Comparison of ENCODE assay signal across 18 mouse cellular contexts in the genomic region with DNA sequence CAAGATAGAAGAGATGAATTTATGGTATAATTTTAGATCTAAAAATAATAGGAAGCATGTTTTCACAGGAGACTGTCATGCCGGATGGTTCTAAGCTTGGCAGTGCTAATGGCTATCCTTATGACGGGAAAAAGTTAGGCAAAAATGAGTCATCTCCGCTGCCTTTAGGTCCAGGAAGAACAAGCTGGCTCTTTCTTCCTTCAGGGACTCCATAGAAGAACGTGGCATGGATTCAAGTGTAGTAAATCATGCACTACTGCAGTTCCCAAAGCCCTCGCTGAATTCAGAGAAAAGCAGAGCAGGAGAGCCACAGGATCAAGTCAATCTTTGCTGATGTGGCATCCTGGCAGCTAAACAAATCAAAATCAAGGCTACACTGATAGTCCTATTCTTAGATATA. TPM values are rescaled to one million over a fixed set of nuclear protein-coding genes. Genes with fewer than 3 reads are reported as not detected.
DNase-seq lines count a peak whose midpoint lies in the region; ATAC-seq and TF ChIP-seq lines count a peak whose summit lies in the region.
"Had no signal": no experiment of that assay in that cellular context is flagged by ENCODE, and none has a peak within 500 bp of the region (broad histone marks: within the 10 kb centered on the region; RNA-seq: fewer than 3 reads in every experiment).

No protein-coding gene starts in this region.

- no peaks in the 10 kb centered on the region for H3K36me3 ChIP-seq in kidney, postnatal 0 days (ENCODE audit: insufficient read depth, low read length)
- H3K36me3 ChIP-seq in kidney, embryonic 14.5 days (ENCODE audit: control insufficient read depth, insufficient read depth, low read length), result peaks cover 15% of the 10 kb centered on the region
- peaks cover 4% of the 10 kb centered on the region; the same call in 1 of the 2 replicates for H3K36me3 ChIP-seq in forebrain, embryonic 16.5 days (ENCODE audit: control insufficient read depth, insufficient read depth)

- no peaks in the 10 kb centered on the region for H3K9me3 ChIP-seq in kidney, postnatal 0 days (replicated peaks; ENCODE audit: low read length)
- H3K9me3 ChIP-seq in kidney, embryonic 14.5 days (ENCODE audit: control insufficient read depth, low read length), result no peaks in the 10 kb centered on the region
- no peaks in the 10 kb centered on the region for H3K9me3 ChIP-seq in forebrain, embryonic 16.5 days (ENCODE audit: control insufficient read depth, low read length)
- H3K9me3 ChIP-seq: limb, embryonic 13.5 days; lung, embryonic 15.5 days had no signal

- no peak overlapping the region for H3K27ac ChIP-seq in kidney, postnatal 0 days
- no peak overlapping the region; the same call in 1 of the 2 replicates for H3K27ac ChIP-seq in kidney, embryonic 14.5 days (ENCODE audit: low read depth, low read length)
- H3K27ac ChIP-seq in forebrain, embryonic 16.5 days (ENCODE audit: low read length), result no peak overlapping the region
- H3K27ac ChIP-seq: limb, embryonic 13.5 days; lung, embryonic 15.5 days had no signal

- H3K4me2 ChIP-seq in kidney, postnatal 0 days (ENCODE audit: low read length), result no peak overlapping the region
- H3K4me2 ChIP-seq in kidney, embryonic 14.5 days (replicated peaks; ENCODE audit: low read depth, low read length), result no peak overlapping the region
- no peak overlapping the region for H3K4me2 ChIP-seq in forebrain, embryonic 16.5 days (ENCODE audit: low read length)
- H3K4me2 ChIP-seq: limb, embryonic 13.5 days; lung, embryonic 15.5 days had no signal

- peaks cover 5% of the 10 kb centered on the region; the same call in 1 of the 2 replicates for H3K4me1 ChIP-seq in kidney, postnatal 0 days (replicated peaks; ENCODE audit: insufficient read depth, low read length)
- H3K4me1 ChIP-seq in kidney, embryonic 14.5 days (ENCODE audit: control insufficient read depth, insufficient read depth, low read length), result no peaks in the 10 kb centered on the region
- H3K4me1 ChIP-seq in forebrain, embryonic 16.5 days (replicated peaks; ENCODE audit: control insufficient read depth, insufficient read depth, low read length), result no peaks in the 10 kb centered on the region

- H3K27me3 ChIP-seq in kidney, postnatal 0 days (ENCODE audit: insufficient read depth, low read length), result no peaks in the 10 kb centered on the region
- H3K27me3 ChIP-seq in kidney, embryonic 14.5 days (ENCODE audit: control insufficient read depth, insufficient read depth, low read length), result no peaks in the 10 kb centered on the region
- H3K27me3 ChIP-seq in forebrain, embryonic 16.5 days (replicated peaks; ENCODE audit: control insufficient read depth, insufficient read depth, low read length), result no peaks in the 10 kb centered on the region
- H3K27me3 ChIP-seq: limb, embryonic 13.5 days; lung, embryonic 15.5 days had no signal

- no peak for ATAC-seq in kidney, postnatal 0 days (replicated peaks; ENCODE audit: low FRiP score, low read depth)
- ATAC-seq in kidney, embryonic 14.5 days (ENCODE audit: low FRiP score, low TSS enrichment), result no peak
- no peak for ATAC-seq in forebrain, embryonic 16.5 days

- H3K4me3 ChIP-seq in kidney, postnatal 0 days (replicated peaks; ENCODE audit: low read depth, low read length), result no peak overlapping the region
- no peak overlapping the region for H3K4me3 ChIP-seq in kidney, embryonic 14.5 days (ENCODE audit: low read length)
- no peak overlapping the region for H3K4me3 ChIP-seq in forebrain, embryonic 16.5 days (replicated peaks; ENCODE audit: low read length)
- H3K4me3 ChIP-seq: erythroblast, embryonic 14.5 days; limb, embryonic 13.5 days; lung, embryonic 15.5 days had no signal

- H3K9ac ChIP-seq in kidney, postnatal 0 days (ENCODE audit: low read depth, low read length), result no peak overlapping the region
- no peak overlapping the region for H3K9ac ChIP-seq in kidney, embryonic 14.5 days (ENCODE audit: low read depth, low read length)
- no peak overlapping the region for H3K9ac ChIP-seq in forebrain, embryonic 16.5 days (replicated peaks; ENCODE audit: low read depth, low read length)
- H3K9ac ChIP-seq: limb, embryonic 13.5 days; lung, embryonic 15.5 days had no signal

- WGBS in kidney, postnatal 0 days, result 52% methylated on average over 5 of the region's 5 CpGs
- 75% methylated on average over 5 of the region's 5 CpGs for WGBS in kidney, embryonic 14.5 days
- 93% methylated on average over 5 of the region's 5 CpGs for WGBS in forebrain, embryonic 16.5 days

- TF ChIP-seq CTCF in kidney, postnatal 0 days (IDR thresholded peaks at IDR 0.05; ENCODE audit: low read depth), result no peak

- DNase-seq in adrenal gland, adult 2 months, result peak; percentile 69
- DNase-seq in adrenal gland, adult 18-20 months (ENCODE audit: low spot score in 2 of 2), result no peak
- DNase-seq in kidney, postnatal 0 days (ENCODE audit: low spot score), result peak; percentile 79
- peak; percentile 96 for DNase-seq in NIH3T3 (ENCODE audit: low read depth)
- peak; percentile 68 for DNase-seq in gonadal fat pad, adult 2 months (ENCODE audit: low read depth)
- no peak for DNase-seq in cerebellum, postnatal 10 days
- DNase-seq: cerebellum, adult 9-10 months; heart, postnatal 36 days; spleen, adult 18-20 months; thymus, postnatal 4 days had no signal

RNA-seq across cellular contexts. Expression of a gene that starts 50.2 kb away (rescaled TPM):
- not detected for total RNA-seq in adrenal gland, adult 2 months (2021)
- 0.49 and 0.91 TPM in 2 replicates for polyA plus RNA-seq in adrenal gland, adult 2 months (2012; rRNA removed)
- not detected for total RNA-seq in adrenal gland, adult 18-20 months (2021)
- polyA plus RNA-seq in kidney, postnatal 0 days (2015; fragmentation: Nextera tagmentation; extraction: Ambion mirVana), result 3.6 and 3.9 TPM in 2 replicates
- polyA plus RNA-seq in kidney, embryonic 14.5 days (2014; fragmentation: Nextera tagmentation; extraction: Ambion mirVana), result 5.1 and 5.6 TPM in 2 replicates
- 1.3 and 1.7 TPM in 2 replicates for polyA plus RNA-seq in gonadal fat pad, adult 2 months (2012; rRNA removed)
- polyA plus RNA-seq in forebrain, embryonic 16.5 days (2015; fragmentation: Nextera tagmentation; extraction: Ambion mirVana), result 1.5 and 1.7 TPM in 2 replicates
- total RNA-seq: heart, adult 8-10 months; heart, postnatal 36 days; megakaryocyte-erythroid progenitor cell, adult 5-6 weeks had no signal
- polyA plus RNA-seq: frontal cortex, adult 2 months had no signal

Comparison
In these comparisons a context has a peak if more than half of its experiments do, and no peak if none do; other contexts are left out.
1. DNase-seq: peak in adrenal gland, adult 2 months (single experiment), kidney, postnatal 0 days (single experiment), NIH3T3 (single experiment) and gonadal fat pad, adult 2 months (single experiment); none in adrenal gland, adult 18-20 months (0 of 2) and cerebellum, postnatal 10 days (0 of 2).